Mouse (Mus musculus) intestine, postnatal 0 days (tissue): Measurements from ENCODE around the gene Hacd4. TPM values are rescaled to one million over a fixed set of nuclear protein-coding genes. Genes with fewer than 3 reads are reported as not detected.

Source experiments
- ATAC-seq: fragments of 200-750 bp; cut with Nextera tagmentation; 2 replicates; pipeline ENCODE4 v1.8.0; 2017; ENCODE audit warnings: mild to moderate bottlenecking, moderate TSS enrichment, moderate library complexity
- H3K27ac ChIP-seq: fragments of 300-500 bp; sonication (generic); 2 replicates; pipeline ENCODE4 v1.5.1; 2014; ENCODE audit warnings: mild to moderate bottlenecking, low read depth, low read length, moderate library complexity
- H3K27me3 ChIP-seq: fragments of 300-500 bp; sonication (generic); replicated peaks from 2 replicates; pipeline ENCODE4 v1.6.1; 2014; ENCODE audit warnings: low read length, mixed read lengths; ENCODE audit not compliant: control insufficient read depth, insufficient read depth
- H3K36me3 ChIP-seq: fragments of 300-500 bp; sonication (generic); 2 replicates; pipeline ENCODE4 v1.6.1; 2014; ENCODE audit warnings: mild to moderate bottlenecking, moderate library complexity; ENCODE audit not compliant: control insufficient read depth, insufficient read depth
- H3K4me1 ChIP-seq: fragments of 300-500 bp; sonication (generic); replicated peaks from 2 replicates; pipeline ENCODE4 v1.6.1; 2014; ENCODE audit warnings: antibody characterized with exemption, low read length, mixed read lengths; ENCODE audit not compliant: control insufficient read depth, insufficient read depth
- H3K4me2 ChIP-seq: fragments of 300-500 bp; sonication (generic); replicated peaks from 2 replicates; pipeline ENCODE4 v1.6.1; 2014; ENCODE audit warnings: low read depth, mild to moderate bottlenecking, moderate library complexity
- H3K4me3 ChIP-seq: fragments of 300-500 bp; sonication (generic); 2 replicates; pipeline ENCODE4 v1.5.1; 2014; ENCODE audit warnings: low read depth, low read length
- H3K9ac ChIP-seq: fragments of 300-500 bp; sonication (generic); 2 replicates; pipeline ENCODE4 v1.6.1; 2014; ENCODE audit warnings: mild to moderate bottlenecking, low read depth, low read length
- H3K9me3 ChIP-seq: fragments of 300-500 bp; sonication (generic); 2 replicates; pipeline ENCODE4 v1.6.1; 2016; ENCODE audit warnings: mixed run types; ENCODE audit not compliant: control insufficient read depth
- CTCF ChIP-seq: sonication (generic); IDR thresholded peaks from 2 replicates; pipeline ENCODE4 v1.5.1; 2016; ENCODE audit warnings: low read depth, mild to moderate bottlenecking, control low read depth, antibody characterized with exemption, moderate library complexity
- WGBS: fragments of 180-500 bp; shearing (Covaris S2); extraction: QIAGEN DNeasy Blood & Tissue Kit; methylation state at CpG from one replicate; pipeline ENCODE4 v1.1.7; 2014; 5-methylcytosine and 5-hydroxymethylcytosine counted together
- polyA plus RNA-seq: library from polyadenylated mRNA; unstranded; fragments of >200 nt; fragmentation: Nextera tagmentation; extraction: Ambion mirVana; gene quantifications from 2 replicates; pipeline ENCODE4 v1.2.1, GENCODE M21; 2015

The Hacd4 gene
- polyA plus RNA-seq, 1 experiment from 2014 or later, result 6.6 TPM

GRCm38 (mm10) chr4:88370819-88371218 is 67.9 kb downstream of the Hacd4 start:
- TF ChIP-seq CTCF, result no peak
- no peaks in the 10 kb centered on the region for H3K36me3 ChIP-seq
- no peaks in the 10 kb centered on the region for H3K27me3 ChIP-seq
- no peak overlapping the region for H3K4me3 ChIP-seq
- no peak overlapping the region for H3K9ac ChIP-seq
- H3K4me1 ChIP-seq, result no peaks in the 10 kb centered on the region
- no peaks in the 10 kb centered on the region for H3K9me3 ChIP-seq
- H3K27ac ChIP-seq, result no peak overlapping the region
- WGBS, result 90% methylated on average over 8 of the region's 8 CpGs
- no peak for ATAC-seq
- H3K4me2 ChIP-seq, result no peak overlapping the region

GRCm38 (mm10) chr4:88369951-88370350 is 68.8 kb downstream of the Hacd4 start:
- TF ChIP-seq CTCF, result no peak
- Histone ChIP-seq H3K27ac (no peak overlapping the region), H3K4me3 (no peak overlapping the region), H3K36me3 (no peaks in the 10 kb centered on the region), H3K9me3 (no peaks in the 10 kb centered on the region), H3K4me1 (no peaks in the 10 kb centered on the region), H3K27me3 (no peaks in the 10 kb centered on the region), H3K4me2 (no peak overlapping the region), H3K9ac (no peak overlapping the region)
- WGBS, result 86% methylated on average over 6 of the region's 6 CpGs
- ATAC-seq, result no peak

- TF ChIP-seq CTCF, result no peak
- Histone ChIP-seq H3K9me3 (no peaks in the 10 kb centered on the region), H3K4me1 (no peaks in the 10 kb centered on the region), H3K9ac (no peak overlapping the region), H3K27ac (no peak overlapping the region), H3K4me3 (no peak overlapping the region), H3K4me2 (no peak overlapping the region), H3K27me3 (no peaks in the 10 kb centered on the region), H3K36me3 (no peaks in the 10 kb centered on the region; the same call in 1 of the 2 replicates)
- 77% methylated on average over 3 of the region's 3 CpGs for WGBS
- ATAC-seq, result no peak
Observed at GRCm38 (mm10) chr4:88357431-88357830, 81.3 kb downstream of the Hacd4 start.

- no peak for ATAC-seq
- no peaks in the 10 kb centered on the region for H3K27me3 ChIP-seq
- 75% methylated on average over 2 of the region's 2 CpGs for WGBS
Observed at GRCm38 (mm10) chr4:88356652-88357051, 82.1 kb downstream of the Hacd4 start.

GRCm38 (mm10) chr4:88350910-88351309 is 87.8 kb downstream of the Hacd4 start:
- ATAC-seq, result peak; percentile 43; the same call in 1 of the 2 replicates
- Histone ChIP-seq H3K27ac (no peak overlapping the region), H3K9me3 (no peaks in the 10 kb centered on the region), H3K27me3 (no peaks in the 10 kb centered on the region), H3K36me3 (no peaks in the 10 kb centered on the region), H3K4me1 (no peaks in the 10 kb centered on the region), H3K9ac (no peak overlapping the region), H3K4me3 (no peak overlapping the region), H3K4me2 (no peak overlapping the region)
- 3% methylated on average over 4 of the region's 4 CpGs for WGBS
- peak; percentile 96 for TF ChIP-seq CTCF

More at GRCm38 (mm10) chr4:88356652-88357051, 82.1 kb downstream of the Hacd4 start:
- peak; percentile 54 for TF ChIP-seq CTCF
- Histone ChIP-seq H3K9ac (no peak overlapping the region), H3K27ac (no peak overlapping the region), H3K4me1 (no peaks in the 10 kb centered on the region), H3K4me3 (no peak overlapping the region), H3K4me2 (no peak overlapping the region), H3K36me3 (no peaks in the 10 kb centered on the region; the same call in 1 of the 2 replicates), H3K9me3 (no peaks in the 10 kb centered on the region)

Other genes with a start within 250 kb of the Hacd4 start
- not detected in 2 replicates for gene Ifnb1, start 83.8 kb upstream of the Hacd4 start, polyA plus RNA-seq
- gene Ifna15, start 119.3 kb upstream of the Hacd4 start, polyA plus RNA-seq, result not detected in 2 replicates
- gene Ifna14, start 132.9 kb upstream of the Hacd4 start, polyA plus RNA-seq, result not detected in 2 replicates
- gene Ifna9, start 153.5 kb upstream of the Hacd4 start, polyA plus RNA-seq, result not detected in 2 replicates
- not detected in 2 replicates for gene Ifna12, start 164.4 kb upstream of the Hacd4 start, polyA plus RNA-seq
- gene C87499, start 195.5 kb upstream of the Hacd4 start, polyA plus RNA-seq, result not detected in 2 replicates
- gene Ifna13, start 205.5 kb upstream of the Hacd4 start, polyA plus RNA-seq, result not detected in 2 replicates
- gene Ifna16, start 238.0 kb upstream of the Hacd4 start, polyA plus RNA-seq, result not detected in 2 replicates
- not detected in 2 replicates for gene Ifna2, start 245.0 kb upstream of the Hacd4 start, polyA plus RNA-seq